Mouse (Mus musculus): ENCODE measurements around the gene Amn1.

Gene Amn1

GRCm38 (mm10) chr6:149107615-149108014, 80.9 kb downstream of the Amn1 start:
- DNase-seq (ENCODE audit: low spot score) = no peak
